Mouse (Mus musculus) CD4-positive, CD25-positive, alpha-beta regulatory T cell, adult 2 months (primary cell): Measurements from ENCODE around the gene Malrd1.

ENCODE experiments used
- DNase-seq: peaks from one replicate; pipeline ENCODE4 v3.0.0-alpha.2; 2012; ENCODE audit warnings: low read depth, low spot score

The Malrd1 gene

GRCm38 (mm10) chr2:16029752-16030151 lies 503.5 kb downstream of the Malrd1 start:
- DNase-seq, result no peak

GRCm38 (mm10) chr2:16031559-16031958 lies 505.3 kb downstream of the Malrd1 start:
- no peak for DNase-seq

GRCm38 (mm10) chr2:16032804-16033203 lies 506.5 kb downstream of the Malrd1 start:
- DNase-seq, result no peak

- DNase-seq, result no peak
Observed at GRCm38 (mm10) chr2:16110696-16111095, 584.4 kb downstream of the Malrd1 start.

- no peak for DNase-seq
Observed at GRCm38 (mm10) chr2:16113333-16113732, 587.1 kb downstream of the Malrd1 start.

GRCm38 (mm10) chr2:16147999-16148398 lies 621.7 kb downstream of the Malrd1 start:
- no peak for DNase-seq

- no peak for DNase-seq
Observed at GRCm38 (mm10) chr2:16152623-16153022, 626.3 kb downstream of the Malrd1 start.

- DNase-seq, result no peak
Observed at GRCm38 (mm10) chr2:16163246-16163989, 637.1 kb downstream of the Malrd1 start.

GRCm38 (mm10) chr2:16168611-16169010 lies 642.3 kb downstream of the Malrd1 start:
- no peak for DNase-seq

- DNase-seq, result no peak
Observed at GRCm38 (mm10) chr2:16172086-16172485, 645.8 kb downstream of the Malrd1 start.

- DNase-seq, result no peak
Observed at GRCm38 (mm10) chr2:16173355-16173754, 647.1 kb downstream of the Malrd1 start.

- DNase-seq, result no peak
Observed at GRCm38 (mm10) chr2:16182140-16182539, 655.9 kb downstream of the Malrd1 start.

- DNase-seq, result no peak
Observed at GRCm38 (mm10) chr2:16183158-16183557, 656.9 kb downstream of the Malrd1 start.

- DNase-seq, result no peak
Observed at GRCm38 (mm10) chr2:16210016-16210415, 683.7 kb downstream of the Malrd1 start.

- DNase-seq, result no peak
Observed at GRCm38 (mm10) chr2:16212752-16213151, 686.5 kb downstream of the Malrd1 start.

- DNase-seq, result no peak
Observed at GRCm38 (mm10) chr2:16214111-16214510, 687.8 kb downstream of the Malrd1 start.

- DNase-seq, result no peak
Observed at GRCm38 (mm10) chr2:16228187-16228832, 702.0 kb downstream of the Malrd1 start.

- no peak for DNase-seq
Observed at GRCm38 (mm10) chr2:16240861-16241260, 714.6 kb downstream of the Malrd1 start.

GRCm38 (mm10) chr2:16243097-16243496 lies 716.8 kb downstream of the Malrd1 start:
- DNase-seq, result no peak

- DNase-seq, result no peak
Observed at GRCm38 (mm10) chr2:16248861-16249260, 722.6 kb downstream of the Malrd1 start.

GRCm38 (mm10) chr2:16252274-16252673 lies 726.0 kb downstream of the Malrd1 start:
- no peak for DNase-seq
